9 mouse cellular contexts compared by ENCODE assay signal in genomic region chr10:83996489-83996888, GRCm38 (mm10).
A peak's percentile ranks its signal among the peaks of the same experiment; 100 is the strongest.
DNase-seq lines count a peak whose midpoint lies in the region; ATAC-seq and TF ChIP-seq lines count a peak whose summit lies in the region.
"Had no signal": no experiment of that assay in that cellular context is flagged by ENCODE, and none has a peak within 500 bp of the region (broad histone marks: within the 10 kb centered on the region; RNA-seq: fewer than 3 reads in every experiment).

No protein-coding gene starts in this region.

- no peaks in the 10 kb centered on the region for H3K36me3 ChIP-seq in heart, embryonic 13.5 days
- H3K36me3 ChIP-seq in heart, embryonic 10.5 days, result no peaks in the 10 kb centered on the region
- H3K36me3 ChIP-seq in stomach, postnatal 0 days (ENCODE audit: control insufficient read depth, insufficient read depth, low read length), result no peaks in the 10 kb centered on the region

- no peak overlapping the region for H3K9ac ChIP-seq in heart, embryonic 13.5 days
- no peak overlapping the region for H3K9ac ChIP-seq in stomach, postnatal 0 days (ENCODE audit: low read length)

- 71% methylated on average over 2 of the region's 2 CpGs for WGBS in heart, embryonic 13.5 days
- WGBS in heart, embryonic 10.5 days, result 85% methylated on average over 2 of the region's 2 CpGs
- 85% methylated on average over 2 of the region's 2 CpGs for WGBS in stomach, postnatal 0 days

- TF ChIP-seq CTCF in stomach, postnatal 0 days (IDR thresholded peaks at IDR 0.05; ENCODE audit: low read depth), result peak; percentile 65

- TF ChIP-seq EP300 in stomach, postnatal 0 days (optimal IDR thresholded peaks at IDR 0.05), result no peak

- DNase-seq in heart, embryonic 10.5 days (ENCODE audit: low spot score), result no peak
- DNase-seq in lung, postnatal 10 days, result peak; percentile 51
- DNase-seq in lung, postnatal 14 days, result no peak
- no peak for DNase-seq in stomach, postnatal 0 days (ENCODE audit: low spot score)
- no peak for DNase-seq in thymus, postnatal 14 days
- no peak for DNase-seq in layer of hippocampus, adult 8-10 months (ENCODE audit: low spot score in 2 of 2)

- peaks cover 37% of the 10 kb centered on the region for H3K4me1 ChIP-seq in heart, embryonic 13.5 days
- H3K4me1 ChIP-seq in heart, embryonic 10.5 days, result peaks cover 26% of the 10 kb centered on the region
- H3K4me1 ChIP-seq in stomach, postnatal 0 days (replicated peaks; ENCODE audit: control insufficient read depth, insufficient read depth), result peaks cover 7% of the 10 kb centered on the region

- peak overlapping the region; percentile 82 for H3K27ac ChIP-seq in heart, embryonic 13.5 days (replicated peaks)
- no peak overlapping the region for H3K27ac ChIP-seq in heart, embryonic 10.5 days
- no peak overlapping the region; the same call in 1 of the 2 replicates for H3K27ac ChIP-seq in stomach, postnatal 0 days (replicated peaks)
- H3K27ac ChIP-seq: macrophage had no signal

- no peaks in the 10 kb centered on the region for H3K27me3 ChIP-seq in heart, embryonic 13.5 days (replicated peaks)
- no peaks in the 10 kb centered on the region for H3K27me3 ChIP-seq in heart, embryonic 10.5 days (ENCODE audit: insufficient read depth, poor library complexity, severe bottlenecking)
- H3K27me3 ChIP-seq in stomach, postnatal 0 days (ENCODE audit: control insufficient read depth, insufficient read depth, low read length), result no peaks in the 10 kb centered on the region

- H3K4me3 ChIP-seq in heart, embryonic 13.5 days, result no peak overlapping the region
- H3K4me3 ChIP-seq in heart, embryonic 10.5 days, result no peak overlapping the region
- H3K4me3 ChIP-seq in stomach, postnatal 0 days (ENCODE audit: low read depth, low read length), result no peak overlapping the region

- H3K4me2 ChIP-seq in heart, embryonic 13.5 days, result no peak overlapping the region
- H3K4me2 ChIP-seq in stomach, postnatal 0 days (replicated peaks; ENCODE audit: low read depth), result no peak overlapping the region

- no peaks in the 10 kb centered on the region for H3K9me3 ChIP-seq in heart, embryonic 13.5 days
- no peaks in the 10 kb centered on the region for H3K9me3 ChIP-seq in heart, embryonic 10.5 days
- no peaks in the 10 kb centered on the region for H3K9me3 ChIP-seq in stomach, postnatal 0 days (ENCODE audit: control insufficient read depth, low read length)

- ATAC-seq in heart, embryonic 13.5 days (ENCODE audit: extremely low read depth, insufficient number of reproducible peaks, low FRiP score, low TSS enrichment), result no peak
- ATAC-seq in granulocyte monocyte progenitor cell, adult 5-6 weeks (replicated peaks; ENCODE audit: poor library complexity, severe bottlenecking), result peak; percentile 62; the same call in 1 of the 2 replicates
- no peak for ATAC-seq in stomach, postnatal 0 days (ENCODE audit: low FRiP score, low TSS enrichment)
